Mouse (Mus musculus): ENCODE measurements around the gene Slc16a14. TPM values are rescaled to one million over a fixed set of nuclear protein-coding genes. Genes with fewer than 3 reads are reported as not detected.

Gene Slc16a14
- polyA plus RNA-seq, 1 experiment from 2014 or later: 20.6 TPM

- ATAC-seq: no peak
- H3K27me3 ChIP-seq: no peaks in the 10 kb centered on the region
- H3K9me3 ChIP-seq: no peaks in the 10 kb centered on the region
Observed at GRCm38 (mm10) chr1:84860360-84861254, 74.3 kb downstream of the Slc16a14 start.

GRCm38 (mm10) chr1:84859597-84859996 lies 75.3 kb downstream of the Slc16a14 start:
- Histone ChIP-seq H3K9ac (replicated peaks) (no peak overlapping the region), H3K4me2 (replicated peaks) (no peak overlapping the region), H3K4me3 (replicated peaks) (no peak overlapping the region), H3K9me3 (no peaks in the 10 kb centered on the region), H3K36me3 (no peaks in the 10 kb centered on the region), H3K27ac (no peak overlapping the region), H3K27me3 (no peaks in the 10 kb centered on the region), H3K4me1 (replicated peaks) (no peaks in the 10 kb centered on the region)
- 91% methylated on average over 6 of the region's 6 CpGs for WGBS
- ATAC-seq: no peak

More at GRCm38 (mm10) chr1:84860360-84861254, 74.3 kb downstream of the Slc16a14 start:
- no peaks in the 10 kb centered on the region for H3K36me3 ChIP-seq
- no peak overlapping the region for H3K27ac ChIP-seq
- no peak overlapping the region for H3K4me3 ChIP-seq (replicated peaks)
- H3K4me1 ChIP-seq (replicated peaks): no peaks in the 10 kb centered on the region
- H3K4me2 ChIP-seq (replicated peaks): no peak overlapping the region
- 87% methylated on average over 10 of the region's 10 CpGs for WGBS
- no peak overlapping the region for H3K9ac ChIP-seq (replicated peaks)

Other genes with a start within 250 kb of the Slc16a14 start
- gene Dner, start 238.9 kb downstream of the Slc16a14 start, polyA plus RNA-seq (2015; fragmentation: Nextera tagmentation; extraction: Ambion mirVana): 156 and 168 TPM in 2 replicates
- 6.5 and 8.5 TPM in 2 replicates for gene Fbxo36, start 95.3 kb downstream of the Slc16a14 start, polyA plus RNA-seq (2015; fragmentation: Nextera tagmentation; extraction: Ambion mirVana)
- 78.5 and 85.0 TPM in 2 replicates for gene Trip12, start 94.6 kb downstream of the Slc16a14 start, polyA plus RNA-seq (2015; fragmentation: Nextera tagmentation; extraction: Ambion mirVana)
- gene Gm10553, start 165.0 kb upstream of the Slc16a14 start, polyA plus RNA-seq (2015; fragmentation: Nextera tagmentation; extraction: Ambion mirVana): not detected in 2 replicates
- gene A530032D15Rik, start 174.7 kb upstream of the Slc16a14 start, polyA plus RNA-seq (2015; fragmentation: Nextera tagmentation; extraction: Ambion mirVana): not detected in 2 replicates

Measured in midbrain, embryonic 13.5 days (tissue).